Mouse (Mus musculus): Measurements from ENCODE around the gene Trp53i13. TPM values are rescaled to one million over a fixed set of nuclear protein-coding genes. Genes with fewer than 3 reads are reported as not detected.

Trp53i13 gene
- total RNA-seq, 2 experiments from 2014 or later, result 3.6 to 3.7 TPM

GRCm38 (mm10) chr11:77508068-77509021 is 7.4 kb downstream of the Trp53i13 start:
- DNase-seq, result peak; percentile 77

- peak; percentile 9 for DNase-seq
Measured at GRCm38 (mm10) chr11:77507426-77507825, 8.4 kb downstream of the Trp53i13 start.

GRCm38 (mm10) chr11:77506941-77507340 is 8.8 kb downstream of the Trp53i13 start:
- DNase-seq, result no peak

- peak; percentile 16 for DNase-seq
Measured at GRCm38 (mm10) chr11:77506273-77506672, 9.5 kb downstream of the Trp53i13 start.

GRCm38 (mm10) chr11:77505291-77505980 is 10.3 kb downstream of the Trp53i13 start:
- DNase-seq, result no peak

- no peak for DNase-seq
Measured at GRCm38 (mm10) chr11:77504377-77504776, 11.4 kb downstream of the Trp53i13 start.

GRCm38 (mm10) chr11:77503511-77503910 is 12.3 kb downstream of the Trp53i13 start:
- peak; percentile 76 for DNase-seq

GRCm38 (mm10) chr11:77502481-77502880 is 13.3 kb downstream of the Trp53i13 start:
- DNase-seq, result no peak

GRCm38 (mm10) chr11:77501971-77502370 is 13.8 kb downstream of the Trp53i13 start:
- no peak for DNase-seq

- peak; percentile 69 for DNase-seq
Measured at GRCm38 (mm10) chr11:77501392-77501791, 14.4 kb downstream of the Trp53i13 start.

GRCm38 (mm10) chr11:77500361-77501325 is 15.1 kb downstream of the Trp53i13 start:
- DNase-seq, result no peak

- DNase-seq, result peak; percentile 25
Measured at GRCm38 (mm10) chr11:77499354-77499753, 16.4 kb downstream of the Trp53i13 start.

GRCm38 (mm10) chr11:77498261-77499139 is 17.3 kb downstream of the Trp53i13 start:
- DNase-seq, result no peak

GRCm38 (mm10) chr11:77497851-77498250 is 17.9 kb downstream of the Trp53i13 start:
- DNase-seq, result peak; percentile 30

GRCm38 (mm10) chr11:77497341-77497756 is 18.4 kb downstream of the Trp53i13 start:
- DNase-seq, result peak; percentile 76

GRCm38 (mm10) chr11:77495507-77495906 is 20.3 kb downstream of the Trp53i13 start:
- no peak for DNase-seq

GRCm38 (mm10) chr11:77494782-77495181 is 21.0 kb downstream of the Trp53i13 start:
- no peak for DNase-seq

GRCm38 (mm10) chr11:77494344-77494676 is 21.5 kb downstream of the Trp53i13 start:
- no peak for DNase-seq

GRCm38 (mm10) chr11:77493512-77494343 is 22.1 kb downstream of the Trp53i13 start, which contains the start of gene Git1:
Gene Git1 (plus strand): TSS chr11:77493562.
- peak; percentile 60 for DNase-seq

GRCm38 (mm10) chr11:77492911-77493332 is 22.9 kb downstream of the Trp53i13 start:
- DNase-seq, result peak; percentile 97
